Mouse (Mus musculus) C2C12 (cell line): Measurements from ENCODE around the gene Prrt1.

Source experiments
- CTCF ChIP-seq: IDR thresholded peaks from one replicate; pipeline ENCODE4 v1.5.1; 2011; ENCODE audit not compliant: control insufficient read depth, insufficient read depth, insufficient read length
- USF1 ChIP-seq: IDR thresholded peaks from one replicate; pipeline ENCODE4 v1.6.1; 2011; ENCODE audit warnings: low read depth, mild to moderate bottlenecking, control low read depth, moderate library complexity

- no peak for TF ChIP-seq USF1
- TF ChIP-seq CTCF: no peak
These were observed 46.1 kb downstream of the Prrt1 start for GRCm38 (mm10) chr17:34675205-34676092.
